ENCODE assay signal across 9 mouse cellular contexts in genomic region chr19:5016782-5017181, GRCm38 (mm10). TPM values are rescaled to one million over a fixed set of nuclear protein-coding genes. Genes with fewer than 3 reads are reported as not detected.
DNase-seq lines count a peak whose midpoint lies in the region; ATAC-seq and TF ChIP-seq lines count a peak whose summit lies in the region.
"Had no signal": no experiment of that assay in that cellular context is flagged by ENCODE, and none has a peak within 500 bp of the region (broad histone marks: within the 10 kb centered on the region; RNA-seq: fewer than 3 reads in every experiment).

No protein-coding gene starts in this region.

- H3K4me3 ChIP-seq in MEL (ENCODE audit: control insufficient read depth in 1 of 2, insufficient read depth in 1 of 2, low read depth in 2 of 2, low read length in 2 of 2) = peak overlapping the region in 1 of 2 experiments; percentile 31; a peak in 1 of 4 replicates
- no peak overlapping the region for H3K4me3 ChIP-seq in kidney, postnatal 0 days (replicated peaks; ENCODE audit: low read depth, low read length)
- H3K4me3 ChIP-seq: megakaryocyte, embryonic 14.5 days had no signal

- peak; percentile 23 for TF ChIP-seq RAD21 in MEL (IDR thresholded peaks at IDR 0.05; ENCODE audit: low read depth, low read length)

- no peaks in the 10 kb centered on the region for H3K9me3 ChIP-seq in MEL (replicated peaks; ENCODE audit: insufficient read depth, low read length)
- no peaks in the 10 kb centered on the region for H3K9me3 ChIP-seq in kidney, postnatal 0 days (replicated peaks; ENCODE audit: low read length)
- H3K9me3 ChIP-seq: megakaryocyte, embryonic 14.5 days had no signal

- 24% methylated on average over 12 of the region's 12 CpGs for WGBS in kidney, postnatal 0 days

- no peaks in the 10 kb centered on the region; a peak in 1 of 4 replicates for H3K27me3 ChIP-seq in MEL (ENCODE audit: control insufficient read depth in 1 of 2, insufficient read depth in 2 of 2, low read length in 2 of 2)
- H3K27me3 ChIP-seq in kidney, postnatal 0 days (ENCODE audit: insufficient read depth, low read length) = no peaks in the 10 kb centered on the region

- H3K27ac ChIP-seq in MEL (ENCODE audit: control insufficient read depth, low read depth, low read length) = no peak overlapping the region
- H3K27ac ChIP-seq in kidney, postnatal 0 days = peak overlapping the region; percentile 81

- H3K36me3 ChIP-seq in MEL (ENCODE audit: control insufficient read depth in 1 of 2, insufficient read depth in 2 of 2, low read length in 2 of 2) = peaks cover 0 to 3% of the 10 kb centered on the region in 2 experiments; a peak in 1 of 4 replicates
- H3K36me3 ChIP-seq in kidney, postnatal 0 days (ENCODE audit: insufficient read depth, low read length) = no peaks in the 10 kb centered on the region

- peak overlapping the region; percentile 27 for H3K9ac ChIP-seq in MEL (ENCODE audit: control insufficient read depth, low read depth, low read length, poor library complexity, severe bottlenecking)
- H3K9ac ChIP-seq in kidney, postnatal 0 days (ENCODE audit: low read depth, low read length) = no peak overlapping the region

- peak; percentile 57 to 87 for DNase-seq in adrenal gland, adult (ENCODE audit: inconsistent age in 2 of 2, low spot score in 1 of 2)
- no peak for DNase-seq in adrenal gland, adult 8-10 months
- DNase-seq in MEL (ENCODE audit: low read depth, low spot score) = peak; percentile 86
- DNase-seq in cerebellum, postnatal 36 days = peak; percentile 76 to 82
- peak; percentile 52 for DNase-seq in heart, adult 8-10 months (ENCODE audit: low spot score)
- DNase-seq in kidney, postnatal 0 days (ENCODE audit: low spot score) = peak; percentile 83
- peak; percentile 89 for DNase-seq in lung, postnatal 36 days
- peak; percentile 44 to 69 for DNase-seq in spleen, postnatal 14 days (ENCODE audit: low spot score in 2 of 2)

- no peak; the same call in 1 of the 2 replicates for ATAC-seq in kidney, postnatal 0 days (replicated peaks; ENCODE audit: low FRiP score, low read depth)

- peaks cover 0 to 8% of the 10 kb centered on the region in 2 experiments; a peak in 2 of 4 replicates for H3K4me1 ChIP-seq in MEL (ENCODE audit: control insufficient read depth in 1 of 2, insufficient read depth in 2 of 2, low read length in 2 of 2)
- peaks cover 7% of the 10 kb centered on the region; the same call in 1 of the 2 replicates for H3K4me1 ChIP-seq in kidney, postnatal 0 days (replicated peaks; ENCODE audit: insufficient read depth, low read length)

- no peak for TF ChIP-seq EP300 in MEL (IDR thresholded peaks at IDR 0.05; ENCODE audit: low read depth in 1 of 2, low read length in 2 of 2)

- TF ChIP-seq CTCF in MEL (IDR thresholded peaks at IDR 0.05 in 2 of 3, conservative IDR thresholded peaks at IDR 0.05 in 1 of 3; ENCODE audit: control insufficient read depth in 1 of 3, insufficient read depth in 1 of 3, low read depth in 2 of 3, low read length in 3 of 3, poor library complexity in 1 of 3, severe bottlenecking in 1 of 3) = peak; percentile 77 to 83 (median 81)
- peak; percentile 75 for TF ChIP-seq CTCF in kidney, postnatal 0 days (IDR thresholded peaks at IDR 0.05; ENCODE audit: low read depth)

- H3K4me2 ChIP-seq in kidney, postnatal 0 days (ENCODE audit: low read length) = peak overlapping the region; percentile 36

- no peak for TF ChIP-seq POLR2A in MEL (IDR thresholded peaks at IDR 0.05; ENCODE audit: control insufficient read depth in 1 of 2, insufficient read depth in 1 of 2, low read depth in 1 of 2, low read length in 2 of 2, poor library complexity in 1 of 2)

- no peaks in the 10 kb centered on the region for H3K79me2 ChIP-seq in MEL (ENCODE audit: control insufficient read depth, insufficient read depth, low read length, poor library complexity)

TF ChIP-seq in MEL, 35 proteins besides CTCF, POLR2A, EP300 and RAD21:
- TF ChIP-seq MAFK (IDR thresholded peaks at IDR 0.05; ENCODE audit: borderline replicate concordance, low read depth, low read length) (no peak), ELF1 (IDR thresholded peaks at IDR 0.05; ENCODE audit: low read depth, low read length) (no peak), ZKSCAN1 (IDR thresholded peaks at IDR 0.05; ENCODE audit: low read depth, low read length) (no peak), MEF2A (IDR thresholded peaks at IDR 0.05; ENCODE audit: extremely low read depth, insufficient replicate concordance, low read depth, low read length, poor library complexity, severe bottlenecking) (no peak), SMC3 (IDR thresholded peaks at IDR 0.05; ENCODE audit: low read depth, low read length) (peak; percentile 56), TAL1 (IDR thresholded peaks at IDR 0.05; ENCODE audit: low read length) (no peak), USF1 (IDR thresholded peaks at IDR 0.05; ENCODE audit: low read depth, low read length) (peak; percentile 30; the same call in 1 of the 2 replicates), RCOR1 (IDR thresholded peaks at IDR 0.05; ENCODE audit: low read depth, low read length) (no peak), MXI1 (IDR thresholded peaks at IDR 0.05; ENCODE audit: low read depth, low read length) (peak; percentile 74), BHLHE40 (IDR thresholded peaks at IDR 0.05; ENCODE audit: borderline replicate concordance, low read depth, low read length) (peak; percentile 78; the same call in 1 of the 2 replicates), MYC (IDR thresholded peaks at IDR 0.05; ENCODE audit: low read depth, low read length) (peak; percentile 75), JUND (IDR thresholded peaks at IDR 0.05; ENCODE audit: low read depth, low read length) (no peak), HCFC1 (IDR thresholded peaks at IDR 0.05; ENCODE audit: low read depth, low read length) (no peak), NELFE (IDR thresholded peaks at IDR 0.05; ENCODE audit: low read depth, low read length) (no peak), UBTF (IDR thresholded peaks at IDR 0.05; ENCODE audit: borderline replicate concordance, insufficient read depth, low read depth, low read length) (no peak), CHD2 (IDR thresholded peaks at IDR 0.05; ENCODE audit: low read length) (no peak), SIN3A (IDR thresholded peaks at IDR 0.05; ENCODE audit: low read length) (peak; percentile 45; the same call in 1 of the 2 replicates), POLR2AphosphoS5 (IDR thresholded peaks at IDR 0.05; ENCODE audit: borderline replicate concordance, low read depth, low read length) (no peak), ZC3H11A (IDR thresholded peaks at IDR 0.05; ENCODE audit: low read depth, low read length) (no peak)
TF ChIP-seq in MEL: peak in this region for 6.

RNA-seq across cellular contexts. Expression of gene Slc29a2, which starts 6.9 kb away (rescaled TPM):
- total RNA-seq in adrenal gland, adult 8-10 months (2022) = 1 to 10 TPM; 4.0 to 5.7 (median 4.5) TPM
- 2.1 and 3.2 TPM in 2 replicates for total RNA-seq in MEL (2012; rRNA removed)
- 10 to 100 TPM in 1 of 2 experiments, not detected in 1; 10.9 TPM for polyA plus RNA-seq in MEL (2012; ENCODE audit: insufficient read depth in 1 of 2, insufficient read length in 2 of 2, low read depth in 1 of 2, low replicate concordance in 2 of 2, missing spikeins in 1 of 2)
- 10 to 100 TPM in 2 of 4 experiments, 1 to 10 TPM in 2; 8.8 to 11.9 (median 10.6) TPM for total RNA-seq in heart, adult 8-10 months (2022)
- 4.9 and 5.4 TPM in 2 replicates for polyA plus RNA-seq in kidney, postnatal 0 days (2015; fragmentation: Nextera tagmentation; extraction: Ambion mirVana)

RNA-seq across cellular contexts. Expression of gene B4gat1, which starts 21.8 kb away (rescaled TPM):
- 10 to 100 TPM; 44.3 to 54.2 (median 51.8) TPM for total RNA-seq in adrenal gland, adult 8-10 months (2022)
- total RNA-seq in MEL (2012; rRNA removed) = 6.9 and 7.8 TPM in 2 replicates
- polyA plus RNA-seq in MEL (2012; ENCODE audit: insufficient read depth in 1 of 2, insufficient read length in 2 of 2, low read depth in 1 of 2, low replicate concordance in 2 of 2, missing spikeins in 1 of 2) = 1 to 10 TPM in 1 of 2 experiments, not detected in 1; 9.6 TPM
- 10 to 100 TPM; 45.0 to 47.2 (median 45.6) TPM for total RNA-seq in heart, adult 8-10 months (2022)
- polyA plus RNA-seq in kidney, postnatal 0 days (2015; fragmentation: Nextera tagmentation; extraction: Ambion mirVana) = 57.1 and 64.2 TPM in 2 replicates

RNA-seq across cellular contexts. Expression of gene AC124502.3, which starts 21.9 kb away (rescaled TPM):
- 1 to 10 TPM in 3 of 4 experiments, under 1 TPM in 1; 0.59 to 3.9 (median 1.9) TPM for total RNA-seq in adrenal gland, adult 8-10 months (2022)
- 1.1 and 2.1 TPM in 2 replicates for total RNA-seq in MEL (2012; rRNA removed)
- polyA plus RNA-seq in MEL (2012; ENCODE audit: insufficient read depth in 1 of 2, insufficient read length in 2 of 2, low read depth in 1 of 2, low replicate concordance in 2 of 2, missing spikeins in 1 of 2) = under 1 TPM in 1 of 2 experiments, not detected in 1; 0.75 TPM
- total RNA-seq in heart, adult 8-10 months (2022) = 1 to 10 TPM; 2.4 to 3.4 (median 2.6) TPM
- polyA plus RNA-seq in kidney, postnatal 0 days (2015; fragmentation: Nextera tagmentation; extraction: Ambion mirVana) = 1.1 and 1.3 TPM in 2 replicates

RNA-seq across cellular contexts. Expression of gene Brms1, which starts 24.4 kb away (rescaled TPM):
- total RNA-seq in adrenal gland, adult 8-10 months (2022) = 10 to 100 TPM; 30.0 to 40.1 (median 33.6) TPM
- total RNA-seq in MEL (2012; rRNA removed) = 22.3 and 29.6 TPM in 2 replicates
- 10 to 100 TPM in 1 of 2 experiments, not detected in 1; 78.6 TPM for polyA plus RNA-seq in MEL (2012; ENCODE audit: insufficient read depth in 1 of 2, insufficient read length in 2 of 2, low read depth in 1 of 2, low replicate concordance in 2 of 2, missing spikeins in 1 of 2)
- 10 to 100 TPM; 13.0 to 17.6 (median 15.6) TPM for total RNA-seq in heart, adult 8-10 months (2022)
- polyA plus RNA-seq in kidney, postnatal 0 days (2015; fragmentation: Nextera tagmentation; extraction: Ambion mirVana) = 40.2 and 44.0 TPM in 2 replicates

RNA-seq across cellular contexts. Expression of gene Npas4, which starts 26.7 kb away (rescaled TPM):
- under 1 TPM; 0.17 to 0.43 (median 0.32) TPM for total RNA-seq in adrenal gland, adult 8-10 months (2022)
- not detected in 2 replicates for total RNA-seq in MEL (2012; rRNA removed)
- polyA plus RNA-seq in MEL (2012; ENCODE audit: insufficient read depth in 1 of 2, insufficient read length in 2 of 2, low read depth in 1 of 2, low replicate concordance in 2 of 2, missing spikeins in 1 of 2) = not detected
- total RNA-seq in heart, adult 8-10 months (2022) = under 1 TPM in 1 of 4 experiments, not detected in 3; 0.08 TPM
- polyA plus RNA-seq in kidney, postnatal 0 days (2015; fragmentation: Nextera tagmentation; extraction: Ambion mirVana) = not detected in 2 replicates
